Mouse (Mus musculus): ENCODE data around the gene Pramel1. TPM values are rescaled to one million over a fixed set of nuclear protein-coding genes. Genes with fewer than 3 reads are reported as not detected.
A peak's percentile ranks its signal among the peaks of the same experiment; 100 is the strongest.

Pramel1 gene
- polyA plus RNA-seq, 1 experiment from 2014 or later = not detected

DNA sequence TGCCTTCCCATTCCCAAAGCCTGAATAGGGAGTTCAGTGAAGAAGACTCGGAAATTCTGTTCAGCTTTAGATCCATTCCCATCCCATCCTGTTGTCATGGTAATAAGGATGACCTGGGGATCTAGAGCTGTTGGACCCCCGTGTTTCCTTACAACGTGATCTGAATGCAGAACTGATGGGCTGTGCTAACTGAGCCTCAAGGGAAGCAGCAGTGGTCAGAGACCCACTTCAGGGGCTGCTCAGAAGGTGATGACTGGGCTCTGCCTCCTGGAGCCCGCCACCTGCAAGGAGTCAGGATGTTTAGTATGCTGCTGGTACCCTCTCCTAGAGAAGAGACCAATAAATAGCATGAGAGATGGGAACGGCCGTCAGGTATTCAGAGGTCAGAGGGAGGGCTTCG, 14.7 kb upstream of the Pramel1 start:
- no peak overlapping the region for H3K4me3 ChIP-seq (ENCODE audit: low read depth, low read length)
- 17% methylated on average over 7 of the region's 7 CpGs for WGBS
- peak overlapping the region; percentile 55; the same call in 1 of the 2 replicates for H3K27ac ChIP-seq (ENCODE audit: low read length)
- H3K36me3 ChIP-seq (ENCODE audit: control insufficient read depth, insufficient read depth, low read length) = no peaks in the 10 kb centered on the region
- no peak overlapping the region for H3K9ac ChIP-seq (ENCODE audit: low read depth, low read length)
- peaks cover 17% of the 10 kb centered on the region for H3K4me1 ChIP-seq (ENCODE audit: control insufficient read depth, insufficient read depth, low read length)
- H3K27me3 ChIP-seq (ENCODE audit: control insufficient read depth, insufficient read depth, low read depth, low read length) = no peaks in the 10 kb centered on the region
- peak; percentile 43 for ATAC-seq
- no peaks in the 10 kb centered on the region for H3K9me3 ChIP-seq (replicated peaks; ENCODE audit: control insufficient read depth, low read length, poor library complexity, severe bottlenecking)
- peak overlapping the region; percentile 11 for H3K4me2 ChIP-seq (ENCODE audit: low read length)

DNA sequence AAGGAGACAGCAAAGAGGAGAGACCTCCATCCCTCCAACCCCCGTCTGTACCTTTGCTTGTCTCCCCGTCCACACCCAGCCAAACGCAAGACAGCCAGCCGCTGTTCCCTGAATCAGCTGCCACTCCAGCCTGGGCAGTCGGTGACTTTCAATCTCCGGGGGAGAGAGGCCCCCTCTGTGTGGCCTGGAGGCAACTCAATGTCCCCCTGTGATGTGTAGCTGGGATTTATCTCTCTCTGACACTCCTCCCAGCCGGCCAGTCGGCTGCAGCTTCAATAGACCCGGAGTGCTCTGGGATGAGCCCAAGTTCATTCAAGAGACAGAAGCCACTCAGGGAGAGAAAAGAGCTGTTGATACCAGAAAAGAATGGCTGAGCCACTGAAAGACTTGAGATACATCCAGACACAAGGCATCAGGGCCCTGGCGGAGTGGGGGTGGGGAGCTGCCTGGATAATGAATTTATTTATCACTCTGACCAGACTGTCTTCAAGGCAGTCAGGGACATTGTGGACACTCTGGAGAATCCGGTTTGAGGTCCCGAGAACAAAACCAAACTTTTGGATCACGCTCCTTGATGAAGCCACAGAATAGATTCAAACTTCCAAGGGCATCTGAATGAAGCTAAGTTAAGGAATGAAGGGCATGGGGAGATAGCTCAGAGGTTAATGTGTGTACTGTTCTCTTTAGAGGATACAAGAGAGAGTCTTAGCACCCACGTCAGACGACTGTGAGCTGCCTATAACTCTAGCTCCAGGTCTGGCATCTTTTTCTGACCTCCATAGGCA, 14.1 kb upstream of the Pramel1 start:
- Histone ChIP-seq H3K27me3 (ENCODE audit: control insufficient read depth, insufficient read depth, low read depth, low read length) (no peaks in the 10 kb centered on the region), H3K4me2 (ENCODE audit: low read length) (peak overlapping the region; percentile 11), H3K4me3 (ENCODE audit: low read depth, low read length) (no peak overlapping the region), H3K9ac (ENCODE audit: low read depth, low read length) (no peak overlapping the region; the same call in 1 of the 2 replicates), H3K36me3 (ENCODE audit: control insufficient read depth, insufficient read depth, low read length) (no peaks in the 10 kb centered on the region), H3K9me3 (replicated peaks; ENCODE audit: control insufficient read depth, low read length, poor library complexity, severe bottlenecking) (no peaks in the 10 kb centered on the region), H3K27ac (ENCODE audit: low read length) (peak overlapping the region; percentile 55; the same call in 1 of the 2 replicates), H3K4me1 (ENCODE audit: control insufficient read depth, insufficient read depth, low read length) (peaks cover 17% of the 10 kb centered on the region)
- ATAC-seq = peak; percentile 52
- 14% methylated on average over 15 of the region's 15 CpGs for WGBS

DNA sequence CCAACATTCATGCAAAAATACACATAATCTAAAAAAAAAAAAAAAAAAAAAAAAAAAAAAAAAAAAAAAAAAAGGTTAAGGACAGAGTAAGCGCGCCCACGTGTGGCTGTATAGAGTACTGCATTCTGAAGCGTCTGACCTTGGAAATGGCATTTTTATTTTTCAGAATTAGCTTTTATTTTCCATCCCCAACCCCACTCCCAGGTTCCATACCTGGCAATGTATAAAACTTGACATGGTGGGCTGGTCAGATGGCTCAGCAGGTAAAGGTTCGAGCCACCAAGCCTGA, 13.6 kb upstream of the Pramel1 start:
- no peaks in the 10 kb centered on the region for H3K9me3 ChIP-seq (replicated peaks; ENCODE audit: control insufficient read depth, low read length, poor library complexity, severe bottlenecking)
- no peaks in the 10 kb centered on the region for H3K27me3 ChIP-seq (ENCODE audit: control insufficient read depth, insufficient read depth, low read depth, low read length)
- 1% methylated on average over 5 of the region's 5 CpGs for WGBS
- H3K9ac ChIP-seq (ENCODE audit: low read depth, low read length) = no peak overlapping the region
- no peak for ATAC-seq
- H3K27ac ChIP-seq (ENCODE audit: low read length) = no peak overlapping the region
- no peak overlapping the region for H3K4me3 ChIP-seq (ENCODE audit: low read depth, low read length)
- H3K4me2 ChIP-seq (ENCODE audit: low read length) = no peak overlapping the region
- no peaks in the 10 kb centered on the region for H3K36me3 ChIP-seq (ENCODE audit: control insufficient read depth, insufficient read depth, low read length)
- peaks cover 17% of the 10 kb centered on the region for H3K4me1 ChIP-seq (ENCODE audit: control insufficient read depth, insufficient read depth, low read length)

DNA sequence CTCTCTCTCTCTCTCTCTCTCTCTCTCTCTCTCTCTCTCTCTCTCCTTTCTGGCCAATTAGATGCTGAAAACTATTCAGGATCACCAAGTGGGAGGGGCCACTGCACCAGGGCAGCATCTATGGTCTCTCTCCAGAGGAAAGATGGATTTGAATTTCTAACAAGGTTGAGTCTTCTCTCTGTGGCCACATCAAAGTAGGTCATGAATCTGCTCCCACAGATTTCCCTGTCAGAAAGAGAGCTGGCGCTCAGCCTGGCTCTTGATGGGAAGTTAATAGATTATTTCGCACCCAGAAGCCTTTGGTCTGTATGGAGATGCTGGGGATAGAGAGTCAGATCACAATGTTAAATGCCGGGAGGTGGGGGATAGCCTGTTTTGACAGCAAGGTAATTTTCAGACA, 12.1 kb upstream of the Pramel1 start:
- 47% methylated on average over 3 of the region's 3 CpGs for WGBS
- ATAC-seq = no peak

DNA sequence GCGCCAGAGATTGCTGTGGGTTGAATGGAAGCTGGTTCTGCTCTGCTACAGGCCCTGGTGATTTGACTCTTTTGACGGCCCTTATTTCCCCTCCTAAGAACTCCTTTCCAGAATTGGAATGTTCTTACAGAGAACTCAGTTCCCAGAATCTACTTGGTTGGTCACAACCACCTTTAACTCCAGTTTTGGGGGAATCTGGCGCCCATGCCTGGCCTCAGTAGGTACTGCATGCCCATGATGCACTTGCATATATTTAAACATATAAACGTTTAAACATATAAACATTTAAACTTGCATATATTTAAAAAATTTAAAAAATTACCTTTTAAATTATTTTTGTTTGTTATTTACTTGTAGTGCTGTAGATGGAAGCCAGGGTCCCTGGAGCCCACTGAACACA, 10.6 kb upstream of the Pramel1 start:
- Histone ChIP-seq H3K36me3 (ENCODE audit: control insufficient read depth, insufficient read depth, low read length) (no peaks in the 10 kb centered on the region), H3K4me3 (ENCODE audit: low read depth, low read length) (no peak overlapping the region), H3K27me3 (ENCODE audit: control insufficient read depth, insufficient read depth, low read depth, low read length) (no peaks in the 10 kb centered on the region), H3K4me1 (ENCODE audit: control insufficient read depth, insufficient read depth, low read length) (peaks cover 17% of the 10 kb centered on the region), H3K27ac (ENCODE audit: low read length) (no peak overlapping the region), H3K4me2 (ENCODE audit: low read length) (no peak overlapping the region), H3K9me3 (replicated peaks; ENCODE audit: control insufficient read depth, low read length, poor library complexity, severe bottlenecking) (no peaks in the 10 kb centered on the region), H3K9ac (ENCODE audit: low read depth, low read length) (no peak overlapping the region)
- whole genome bisulfite sequencing = 48% methylated on average over 4 of the region's 4 CpGs
- ATAC-seq = no peak

More for the DNA sequence above, 12.1 kb upstream of the Pramel1 start:
- Histone ChIP-seq H3K4me1 (ENCODE audit: control insufficient read depth, insufficient read depth, low read length) (peaks cover 17% of the 10 kb centered on the region), H3K9ac (ENCODE audit: low read depth, low read length) (no peak overlapping the region), H3K27me3 (ENCODE audit: control insufficient read depth, insufficient read depth, low read depth, low read length) (no peaks in the 10 kb centered on the region), H3K4me3 (ENCODE audit: low read depth, low read length) (no peak overlapping the region), H3K36me3 (ENCODE audit: control insufficient read depth, insufficient read depth, low read length) (no peaks in the 10 kb centered on the region), H3K9me3 (replicated peaks; ENCODE audit: control insufficient read depth, low read length, poor library complexity, severe bottlenecking) (no peaks in the 10 kb centered on the region), H3K4me2 (ENCODE audit: low read length) (no peak overlapping the region), H3K27ac (ENCODE audit: low read length) (no peak overlapping the region)

DNA sequence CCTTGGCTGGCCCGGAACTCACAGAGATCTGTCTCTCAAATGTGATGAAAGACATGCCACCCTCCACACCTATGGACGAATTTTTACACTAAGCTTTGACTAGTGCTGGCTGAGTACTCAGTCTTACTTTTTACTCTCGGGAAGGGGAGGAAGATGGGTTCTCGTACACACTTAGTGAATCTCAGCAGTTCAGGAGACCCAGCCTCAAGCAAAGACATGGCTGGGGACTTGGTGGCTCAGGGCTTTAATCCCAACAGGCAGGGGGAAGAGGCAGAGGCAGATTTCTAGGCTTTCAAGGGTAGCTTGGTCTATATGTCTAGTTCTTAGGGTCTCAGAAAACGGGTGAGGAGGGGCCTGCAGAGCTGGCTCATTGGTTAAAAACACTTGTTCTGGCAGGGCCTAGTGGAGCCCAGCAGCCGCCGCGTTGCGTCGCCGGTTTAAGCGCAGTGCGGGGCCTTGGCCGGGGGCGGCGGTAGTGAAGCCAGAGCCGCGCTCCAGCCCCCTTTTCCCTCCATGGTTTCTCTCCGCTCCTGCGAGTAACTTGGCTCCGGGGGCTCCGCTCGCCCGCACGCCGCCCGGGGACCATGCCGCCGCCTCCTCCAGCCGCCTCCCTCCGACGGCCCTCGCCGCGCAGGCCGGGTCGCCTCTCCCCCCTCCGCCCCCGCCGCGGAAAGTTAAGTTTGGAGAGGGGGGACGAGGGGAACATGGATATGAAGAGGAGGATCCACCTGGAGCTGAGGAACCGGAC, 5.1 kb upstream of the Pramel1 start:
- peak; percentile 86 for ATAC-seq
- peak overlapping the region; percentile 36 for H3K4me3 ChIP-seq (ENCODE audit: low read depth, low read length)

DNA sequence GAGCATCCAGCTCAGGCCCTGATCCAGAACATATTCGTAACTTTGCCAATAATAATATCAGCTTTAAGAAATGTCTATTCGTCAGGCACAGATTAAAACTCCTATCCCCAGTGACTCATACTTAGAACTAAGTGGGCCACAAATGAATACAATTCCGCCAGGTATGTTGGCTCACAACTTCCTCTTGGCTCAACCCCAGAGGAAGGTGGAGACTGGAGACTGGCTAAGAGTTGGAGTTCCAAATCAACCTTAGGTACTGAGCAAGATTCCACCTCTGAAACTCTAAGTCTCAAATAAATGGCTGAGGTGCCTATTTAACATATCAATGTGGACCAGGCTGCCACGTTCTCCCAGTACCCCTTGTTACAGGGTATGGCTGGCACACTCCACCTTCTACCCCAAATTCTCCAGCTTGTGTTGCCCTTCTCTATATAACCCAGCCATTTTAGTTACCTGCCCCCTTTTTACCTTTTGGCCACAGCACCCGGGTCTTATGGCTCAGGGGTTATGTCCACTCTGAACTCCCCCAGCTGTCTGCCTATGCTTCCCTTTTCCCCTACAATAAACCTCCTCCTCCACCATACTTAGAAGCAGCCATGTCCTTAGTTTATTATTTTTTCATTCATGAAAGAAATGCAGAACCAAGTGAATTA, 17.5 kb downstream of the Pramel1 start:
- Histone ChIP-seq H3K27ac (ENCODE audit: low read length) (peak overlapping the region; percentile 60; the same call in 1 of the 2 replicates), H3K4me1 (ENCODE audit: control insufficient read depth, insufficient read depth, low read length) (peaks cover 5% of the 10 kb centered on the region), H3K27me3 (ENCODE audit: control insufficient read depth, insufficient read depth, low read depth, low read length) (no peaks in the 10 kb centered on the region; the same call in 1 of the 2 replicates), H3K9me3 (replicated peaks; ENCODE audit: control insufficient read depth, low read length, poor library complexity, severe bottlenecking) (no peaks in the 10 kb centered on the region), H3K4me2 (ENCODE audit: low read length) (peak overlapping the region; percentile 62), H3K9ac (ENCODE audit: low read depth, low read length) (peak overlapping the region; percentile 55; the same call in 1 of the 2 replicates), H3K36me3 (ENCODE audit: control insufficient read depth, insufficient read depth, low read length) (peaks cover 14% of the 10 kb centered on the region), H3K4me3 (ENCODE audit: low read depth, low read length) (peak overlapping the region; percentile 54)
- 68% methylated on average over 5 of the region's 5 CpGs for WGBS
- peak; percentile 43 for ATAC-seq

More for the DNA sequence above, 5.1 kb upstream of the Pramel1 start:
- Histone ChIP-seq H3K9ac (ENCODE audit: low read depth, low read length) (peak overlapping the region; percentile 53; the same call in 1 of the 2 replicates), H3K36me3 (ENCODE audit: control insufficient read depth, insufficient read depth, low read length) (no peaks in the 10 kb centered on the region), H3K4me1 (ENCODE audit: control insufficient read depth, insufficient read depth, low read length) (0 out of 2 replicates have a peak, but pooled peaks cover 2% of the 10 kb centered on the region), H3K9me3 (replicated peaks; ENCODE audit: control insufficient read depth, low read length, poor library complexity, severe bottlenecking) (no peaks in the 10 kb centered on the region), H3K4me2 (ENCODE audit: low read length) (peak overlapping the region; percentile 66), H3K27ac (ENCODE audit: low read length) (no peak overlapping the region), H3K27me3 (ENCODE audit: control insufficient read depth, insufficient read depth, low read depth, low read length) (no peaks in the 10 kb centered on the region)
- WGBS = 10% methylated on average over 27 of the region's 43 CpGs

DNA sequence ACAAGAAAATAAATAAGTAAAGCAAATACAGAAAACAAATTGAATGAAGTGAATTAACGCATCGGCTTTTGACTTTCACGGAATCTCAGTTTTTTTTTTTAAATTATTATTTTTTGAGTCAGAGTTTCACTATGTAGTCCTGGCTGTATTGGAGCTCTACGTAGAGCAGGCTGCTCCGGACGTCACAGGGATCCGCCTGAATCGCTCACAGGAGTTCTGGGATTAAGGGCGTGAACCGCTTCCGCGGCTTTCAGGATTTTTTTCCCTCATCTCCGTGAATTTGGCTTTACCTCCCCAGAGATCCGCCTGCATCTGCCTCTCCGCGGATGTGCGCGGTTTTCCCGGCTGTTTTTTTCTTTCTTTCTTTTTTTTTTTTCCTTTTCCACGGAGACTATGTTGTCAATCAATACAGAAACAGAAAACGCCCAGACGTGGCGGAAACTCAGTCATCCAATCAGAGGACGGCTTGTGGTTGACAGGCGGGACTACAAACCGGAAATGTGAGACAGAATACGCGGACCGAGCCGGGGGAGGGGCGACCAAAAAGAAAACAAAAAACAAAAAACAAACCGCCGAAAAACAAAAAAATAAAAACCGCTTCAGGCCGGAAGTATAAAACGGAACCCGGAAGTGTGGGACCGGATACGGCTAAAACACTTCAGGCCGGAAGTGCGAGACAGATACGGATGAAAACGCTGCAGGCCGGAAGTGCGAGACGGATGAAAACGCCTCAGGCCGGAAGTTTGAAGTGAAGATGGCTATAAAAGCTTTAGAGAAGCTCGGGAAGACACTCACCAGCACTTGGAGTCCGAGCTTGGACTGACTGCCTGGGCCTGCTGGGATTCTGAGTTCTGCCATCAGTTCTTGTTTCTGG, 18.2 kb downstream of the Pramel1 start, which contains the start of gene Pramef8:
Pramef8 (plus strand) TSS at position 208 of the 874 bp plus-strand sequence.
- peak within 1 kb of the TSS; percentile 54 for H3K4me3 ChIP-seq (ENCODE audit: low read depth, low read length)
- under 1% methylated on average over 50 of the region's 50 CpGs for WGBS
- H3K4me2 ChIP-seq (ENCODE audit: low read length) = peak within 1 kb of the TSS; percentile 62
- H3K4me1 ChIP-seq (ENCODE audit: control insufficient read depth, insufficient read depth, low read length) = peaks cover 5% of the 10 kb centered on the region
- peak within 1 kb of the TSS; percentile 86 for H3K27ac ChIP-seq (ENCODE audit: low read length)
- no peaks in the 10 kb centered on the region; the same call in 1 of the 2 replicates for H3K27me3 ChIP-seq (ENCODE audit: control insufficient read depth, insufficient read depth, low read depth, low read length)
- peaks cover 22% of the 10 kb centered on the region for H3K36me3 ChIP-seq (ENCODE audit: control insufficient read depth, insufficient read depth, low read length)
- H3K9ac ChIP-seq (ENCODE audit: low read depth, low read length) = peak within 1 kb of the TSS; percentile 55
- H3K9me3 ChIP-seq (replicated peaks; ENCODE audit: control insufficient read depth, low read length, poor library complexity, severe bottlenecking) = no peaks in the 10 kb centered on the region
- ATAC-seq = peak; percentile 95
